Mouse (Mus musculus) inflammation-experienced regulatory T-cells, adult 6 months (primary cell): Measurements from ENCODE around the gene Olfr51. TPM values are rescaled to one million over a fixed set of nuclear protein-coding genes. Genes with fewer than 3 reads are reported as not detected.

Experiments
- polyA plus RNA-seq, 3 experiments: library from polyadenylated mRNA; unstranded; fragments of 100-300 nt; shearing (Covaris generic); gene quantifications; one replicate each; pipeline ENCODE4 v1.2.1; 2017

The Olfr51 gene
- polyA plus RNA-seq, 3 experiments from 2014 or later = not detected

Other genes with a start within 250 kb of the Olfr51 start
- gene Zfp354c, start 175.9 kb upstream of the Olfr51 start, polyA plus RNA-seq = 1 to 10 TPM in 2 of 3 experiments, under 1 TPM in 1; 0.65 to 2.6 (median 1.4) TPM
- not detected for gene Zfp879, start 162.0 kb upstream of the Olfr51 start, polyA plus RNA-seq
- gene Grm6, start 152.9 kb upstream of the Olfr51 start, polyA plus RNA-seq = not detected
- not detected for gene Zfp454, start 115.9 kb upstream of the Olfr51 start, polyA plus RNA-seq
- under 1 TPM in 1 of 3 experiments, not detected in 2; 0.20 TPM for gene Zfp2, start 87.4 kb upstream of the Olfr51 start, polyA plus RNA-seq
- gene Zfp354b, start 72.0 kb upstream of the Olfr51 start, polyA plus RNA-seq = not detected
- not detected for gene 4933414I15Rik, start 59.8 kb upstream of the Olfr51 start, polyA plus RNA-seq
- gene Prop1, start 49.8 kb upstream of the Olfr51 start, polyA plus RNA-seq = not detected
- gene Olfr1378, start 37.1 kb upstream of the Olfr51 start, polyA plus RNA-seq = not detected
- not detected for gene Olfr1377, start 21.6 kb upstream of the Olfr51 start, polyA plus RNA-seq
- gene Olfr54, start 10.6 kb downstream of the Olfr51 start, polyA plus RNA-seq = not detected
- gene Olfr1375, start 44.5 kb downstream of the Olfr51 start, polyA plus RNA-seq = not detected
- not detected for gene Zfp354a, start 55.7 kb downstream of the Olfr51 start, polyA plus RNA-seq
- not detected for gene Gm12569, start 216.9 kb downstream of the Olfr51 start, polyA plus RNA-seq